9 mouse cellular contexts compared by ENCODE assay signal in the genomic region with DNA sequence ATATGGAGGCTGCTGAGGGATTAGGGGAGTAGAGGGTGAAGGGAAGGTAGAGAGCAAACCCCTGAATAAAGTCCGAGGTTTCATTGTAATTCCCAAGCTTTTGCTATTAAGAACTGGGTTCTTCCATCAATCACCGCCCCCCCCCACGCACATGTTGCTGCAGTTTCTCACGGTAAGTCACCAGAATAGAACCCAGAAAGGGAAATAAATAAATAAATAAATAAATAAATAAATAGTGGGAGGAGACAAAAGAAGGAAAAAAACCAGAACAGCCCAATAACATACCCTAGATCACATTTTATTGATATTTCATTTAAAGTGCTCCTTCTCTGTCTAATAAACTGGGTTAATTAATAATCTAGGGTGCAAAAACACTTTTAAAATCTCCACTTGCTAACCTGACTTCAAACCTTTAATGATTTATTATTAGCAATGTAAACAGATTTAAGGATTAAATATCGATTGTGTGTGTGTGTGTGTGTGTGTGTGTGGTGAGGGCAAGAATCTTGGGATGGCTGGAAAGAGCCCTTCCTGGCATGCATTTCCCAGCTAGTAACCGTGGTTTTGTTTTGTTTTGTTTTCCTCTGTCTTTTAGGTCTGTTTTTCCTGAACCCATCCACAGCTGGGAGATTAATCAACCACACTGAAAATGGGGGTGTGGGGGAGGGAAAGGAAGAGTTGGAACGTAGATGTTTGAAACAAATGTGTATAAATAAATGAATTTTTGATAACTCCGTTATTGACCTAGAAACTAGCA. TPM values are rescaled to one million over a fixed set of nuclear protein-coding genes. Genes with fewer than 3 reads are reported as not detected.
A peak's percentile ranks its signal among the peaks of the same experiment; 100 is the strongest.
DNase-seq lines count a peak whose midpoint lies in the region; ATAC-seq and TF ChIP-seq lines count a peak whose summit lies in the region.
"Had no signal": no experiment of that assay in that cellular context is flagged by ENCODE, and none has a peak within 500 bp of the region (broad histone marks: within the 10 kb centered on the region; RNA-seq: fewer than 3 reads in every experiment).

No protein-coding gene starts in this region.

- ATAC-seq in kidney, embryonic 15.5 days (replicated peaks; ENCODE audit: low FRiP score), result no peak
- no peak for ATAC-seq in hindbrain, embryonic 11.5 days (ENCODE audit: low FRiP score)
- ATAC-seq in liver, postnatal 0 days, result no peak

- peaks cover 16% of the 10 kb centered on the region for H3K27me3 ChIP-seq in kidney, embryonic 15.5 days
- peaks cover 32% of the 10 kb centered on the region for H3K27me3 ChIP-seq in hindbrain, embryonic 11.5 days (ENCODE audit: control insufficient read depth, insufficient read depth, low read length)
- H3K27me3 ChIP-seq in liver, postnatal 0 days (ENCODE audit: insufficient read depth, low read length), result peaks cover 98% of the 10 kb centered on the region

- no peak for TF ChIP-seq CTCF in liver, postnatal 0 days (IDR thresholded peaks at IDR 0.05; ENCODE audit: low read depth)

- no peaks in the 10 kb centered on the region for H3K36me3 ChIP-seq in kidney, embryonic 15.5 days
- H3K36me3 ChIP-seq in hindbrain, embryonic 11.5 days (ENCODE audit: control insufficient read depth, insufficient read depth, low read length), result no peaks in the 10 kb centered on the region
- no peaks in the 10 kb centered on the region for H3K36me3 ChIP-seq in liver, postnatal 0 days (replicated peaks; ENCODE audit: insufficient read depth, low read length)
- H3K36me3 ChIP-seq: liver, embryonic 13.5 days had no signal

- DNase-seq in kidney, postnatal 14 days, result no peak
- peak; percentile 39 for DNase-seq in embryo, embryonic 11 days
- peak; percentile 45 for DNase-seq in hindbrain, embryonic 11.5 days (ENCODE audit: low spot score)
- DNase-seq in liver, postnatal 0 days, result no peak
- no peak for DNase-seq in MN1 (ENCODE audit: low spot score)
- no peak for DNase-seq in gastrocnemius, postnatal 4 days (ENCODE audit: low spot score in 2 of 2)
- no peak for DNase-seq in ovary, postnatal 14 days (ENCODE audit: low spot score)
- DNase-seq: liver, embryonic 13.5 days had no signal

- H3K4me1 ChIP-seq in kidney, embryonic 15.5 days, result peaks cover 92% of the 10 kb centered on the region
- no peaks in the 10 kb centered on the region for H3K4me1 ChIP-seq in hindbrain, embryonic 11.5 days (replicated peaks; ENCODE audit: control insufficient read depth, insufficient read depth, low read length)
- peaks cover 9% of the 10 kb centered on the region for H3K4me1 ChIP-seq in liver, postnatal 0 days (ENCODE audit: insufficient read depth)

- no peaks in the 10 kb centered on the region for H3K9me3 ChIP-seq in kidney, embryonic 15.5 days (replicated peaks)
- no peaks in the 10 kb centered on the region for H3K9me3 ChIP-seq in hindbrain, embryonic 11.5 days (ENCODE audit: control insufficient read depth, low read length)
- no peaks in the 10 kb centered on the region for H3K9me3 ChIP-seq in liver, postnatal 0 days (ENCODE audit: low read length)
- H3K9me3 ChIP-seq: liver, embryonic 13.5 days had no signal

- H3K4me2 ChIP-seq in kidney, embryonic 15.5 days, result peak overlapping the region; percentile 97
- H3K4me2 ChIP-seq in hindbrain, embryonic 11.5 days (replicated peaks; ENCODE audit: low read depth, low read length), result peak overlapping the region; percentile 95
- H3K4me2 ChIP-seq in liver, postnatal 0 days (ENCODE audit: low read depth, low read length), result peak overlapping the region; percentile 54

- 11% methylated on average over 8 of the region's 8 CpGs for WGBS in kidney, embryonic 15.5 days
- under 1% methylated on average over 8 of the region's 8 CpGs for WGBS in hindbrain, embryonic 11.5 days
- 34% methylated on average over 8 of the region's 8 CpGs for WGBS in liver, postnatal 0 days (ENCODE audit: insufficient replicate concordance)

- H3K27ac ChIP-seq in kidney, embryonic 15.5 days, result peak overlapping the region; percentile 95
- H3K27ac ChIP-seq in hindbrain, embryonic 11.5 days (ENCODE audit: low read depth, low read length), result peak overlapping the region; percentile 94
- 0 out of 2 replicates have a peak overlapping the region, but pooled peaks have one; percentile 44 for H3K27ac ChIP-seq in liver, postnatal 0 days (ENCODE audit: low read depth)

- TF ChIP-seq EP300 in liver, postnatal 0 days (IDR thresholded peaks at IDR 0.05; ENCODE audit: low read depth), result no peak

- H3K4me3 ChIP-seq in kidney, embryonic 15.5 days (replicated peaks), result peak overlapping the region; percentile 85
- peak overlapping the region; percentile 76 for H3K4me3 ChIP-seq in hindbrain, embryonic 11.5 days (ENCODE audit: low read depth, low read length)
- H3K4me3 ChIP-seq in liver, postnatal 0 days (ENCODE audit: low read depth, low read length), result no peak overlapping the region

- H3K9ac ChIP-seq in kidney, embryonic 15.5 days, result no peak overlapping the region
- H3K9ac ChIP-seq in hindbrain, embryonic 11.5 days (ENCODE audit: low read depth, low read length), result peak overlapping the region; percentile 84
- no peak overlapping the region for H3K9ac ChIP-seq in liver, postnatal 0 days (replicated peaks)

RNA-seq across cellular contexts. Expression of gene Hoxa2, which starts 3.1 kb away (rescaled TPM):
- 2.2 and 3.6 TPM in 2 replicates for polyA plus RNA-seq in kidney, embryonic 15.5 days (2015; fragmentation: Nextera tagmentation; extraction: Ambion mirVana)
- 63.7 and 68.1 TPM in 2 replicates for polyA plus RNA-seq in hindbrain, embryonic 11.5 days (2014; fragmentation: Nextera tagmentation; extraction: Ambion mirVana)
- polyA plus RNA-seq in liver, postnatal 0 days (2015; fragmentation: Nextera tagmentation; extraction: Ambion mirVana), result 0.39 and 0.63 TPM in 2 replicates
- 1 to 10 TPM; 1.1 to 1.5 TPM for total RNA-seq in gastrocnemius, postnatal 4 days (2021)

RNA-seq across cellular contexts. Expression of gene Hoxa1, which starts 3.4 kb away (rescaled TPM):
- 0.64 and 0.81 TPM in 2 replicates for polyA plus RNA-seq in kidney, embryonic 15.5 days (2015; fragmentation: Nextera tagmentation; extraction: Ambion mirVana)
- polyA plus RNA-seq in hindbrain, embryonic 11.5 days (2014; fragmentation: Nextera tagmentation; extraction: Ambion mirVana), result 4.0 and 4.1 TPM in 2 replicates
- 0.11 and 0.16 TPM in 2 replicates for polyA plus RNA-seq in liver, postnatal 0 days (2015; fragmentation: Nextera tagmentation; extraction: Ambion mirVana)
- under 1 TPM; 0.34 to 0.54 TPM for total RNA-seq in gastrocnemius, postnatal 4 days (2021)

RNA-seq across cellular contexts. Expression of gene 5730596B20Rik, which starts 15.8 kb away (rescaled TPM):
- polyA plus RNA-seq in kidney, embryonic 15.5 days (2015; fragmentation: Nextera tagmentation; extraction: Ambion mirVana), result 2.1 and 2.4 TPM in 2 replicates
- 4.9 and 5.4 TPM in 2 replicates for polyA plus RNA-seq in hindbrain, embryonic 11.5 days (2014; fragmentation: Nextera tagmentation; extraction: Ambion mirVana)
- not detected in 2 replicates for polyA plus RNA-seq in liver, postnatal 0 days (2015; fragmentation: Nextera tagmentation; extraction: Ambion mirVana)
- total RNA-seq in gastrocnemius, postnatal 4 days (2021), result under 1 TPM; 0.34 to 0.54 TPM

RNA-seq across cellular contexts. Expression of gene Hoxa4, which starts 30.0 kb away (rescaled TPM):
- 1.5 and 1.8 TPM in 2 replicates for polyA plus RNA-seq in kidney, embryonic 15.5 days (2015; fragmentation: Nextera tagmentation; extraction: Ambion mirVana)
- 11.9 and 12.8 TPM in 2 replicates for polyA plus RNA-seq in hindbrain, embryonic 11.5 days (2014; fragmentation: Nextera tagmentation; extraction: Ambion mirVana)
- 0.13 and 0.30 TPM in 2 replicates for polyA plus RNA-seq in liver, postnatal 0 days (2015; fragmentation: Nextera tagmentation; extraction: Ambion mirVana)
- 10 to 100 TPM in 1 of 2 experiments, 1 to 10 TPM in 1; 9.2 to 11.8 TPM for total RNA-seq in gastrocnemius, postnatal 4 days (2021)

RNA-seq across cellular contexts. Expression of gene Hoxa5, which starts 42.9 kb away (rescaled TPM):
- polyA plus RNA-seq in kidney, embryonic 15.5 days (2015; fragmentation: Nextera tagmentation; extraction: Ambion mirVana), result 11.0 and 11.5 TPM in 2 replicates
- 23.8 and 39.3 TPM in 2 replicates for polyA plus RNA-seq in hindbrain, embryonic 11.5 days (2014; fragmentation: Nextera tagmentation; extraction: Ambion mirVana)
- 0.58 and 0.73 TPM in 2 replicates for polyA plus RNA-seq in liver, postnatal 0 days (2015; fragmentation: Nextera tagmentation; extraction: Ambion mirVana)
- total RNA-seq in gastrocnemius, postnatal 4 days (2021), result 1 to 10 TPM; 4.4 to 5.1 TPM

Comparison
In these comparisons a context has a peak if more than half of its experiments do, and no peak if none do; other contexts are left out.
1. H3K27ac ChIP-seq: peak in every context shown above with its lines; median percentile 95 in kidney, embryonic 15.5 days; 94 in hindbrain, embryonic 11.5 days; 44 in liver, postnatal 0 days.
2. DNase-seq: peak in embryo, embryonic 11 days (single experiment) and hindbrain, embryonic 11.5 days (single experiment); none in kidney, postnatal 14 days (single experiment), liver, postnatal 0 days (single experiment), MN1 (single experiment), gastrocnemius, postnatal 4 days (0 of 2) and ovary, postnatal 14 days (single experiment).
3. RNA of gene Hoxa2, which starts 3.1 kb away (polyA plus RNA-seq): 63.7 to 68.1 TPM in hindbrain, embryonic 11.5 days; 2.2 to 3.6 TPM in kidney, embryonic 15.5 days and 0.39 to 0.63 TPM in liver, postnatal 0 days; every median in the first group is over 10 times any median in the second.
4. Peak in every context shown above with its lines, with median percentiles within 50 percentile points of each other: H3K4me2 ChIP-seq.